Mouse (Mus musculus) midbrain, embryonic 15.5 days (tissue): Measurements from ENCODE around the gene Cip2a. TPM values are rescaled to one million over a fixed set of nuclear protein-coding genes. Genes with fewer than 3 reads are reported as not detected.
A peak's percentile ranks its signal among the peaks of the same experiment; 100 is the strongest.

Source experiments
- ATAC-seq: fragments of 200-750 bp; cut with Nextera tagmentation; replicated peaks from 2 replicates; pipeline ENCODE4 v1.8.0; 2017; ENCODE audit warnings: moderate TSS enrichment
- H3K27ac ChIP-seq: fragments of 300-500 bp; sonication (generic); 2 replicates; pipeline ENCODE4 v1.5.1; 2015; ENCODE audit warnings: mild to moderate bottlenecking, inconsistent platforms
- H3K27me3 ChIP-seq: fragments of 300-500 bp; sonication (generic); replicated peaks from 2 replicates; pipeline ENCODE4 v1.6.1; 2015; ENCODE audit warnings: inconsistent platforms
- H3K36me3 ChIP-seq: fragments of 300-500 bp; sonication (generic); replicated peaks from 2 replicates; pipeline ENCODE4 v1.6.1; 2015; ENCODE audit warnings: inconsistent platforms
- H3K4me1 ChIP-seq: fragments of 300-500 bp; sonication (generic); 2 replicates; pipeline ENCODE4 v1.6.1; 2015; ENCODE audit warnings: inconsistent platforms
- H3K4me2 ChIP-seq: fragments of 300-500 bp; sonication (generic); 2 replicates; pipeline ENCODE4 v1.6.1; 2015; ENCODE audit warnings: inconsistent platforms, mild to moderate bottlenecking, moderate library complexity
- H3K4me3 ChIP-seq: fragments of 300-500 bp; sonication (generic); 2 replicates; pipeline ENCODE4 v1.5.1; 2015; ENCODE audit warnings: mild to moderate bottlenecking, inconsistent platforms
- H3K9ac ChIP-seq: fragments of 300-500 bp; sonication (generic); 2 replicates; pipeline ENCODE4 v1.6.1; 2015; ENCODE audit warnings: mild to moderate bottlenecking, inconsistent platforms
- H3K9me3 ChIP-seq: fragments of 300-500 bp; sonication (generic); 2 replicates; pipeline ENCODE4 v1.6.1; 2016; ENCODE audit warnings: inconsistent platforms
- WGBS: fragments of 180-500 bp; shearing (Covaris S2); methylation state at CpG from one replicate; pipeline ENCODE4 v1.1.7; 2015; ENCODE audit warnings: mixed read lengths; 5-methylcytosine and 5-hydroxymethylcytosine counted together
- polyA plus RNA-seq: library from polyadenylated mRNA; unstranded; fragments of >200 nt; fragmentation: Nextera tagmentation; extraction: Ambion mirVana; gene quantifications from 2 replicates; pipeline ENCODE4 v1.2.1, GENCODE M21; 2015

Cip2a gene
- polyA plus RNA-seq = 6.0 and 6.5 TPM in 2 replicates

DNA sequence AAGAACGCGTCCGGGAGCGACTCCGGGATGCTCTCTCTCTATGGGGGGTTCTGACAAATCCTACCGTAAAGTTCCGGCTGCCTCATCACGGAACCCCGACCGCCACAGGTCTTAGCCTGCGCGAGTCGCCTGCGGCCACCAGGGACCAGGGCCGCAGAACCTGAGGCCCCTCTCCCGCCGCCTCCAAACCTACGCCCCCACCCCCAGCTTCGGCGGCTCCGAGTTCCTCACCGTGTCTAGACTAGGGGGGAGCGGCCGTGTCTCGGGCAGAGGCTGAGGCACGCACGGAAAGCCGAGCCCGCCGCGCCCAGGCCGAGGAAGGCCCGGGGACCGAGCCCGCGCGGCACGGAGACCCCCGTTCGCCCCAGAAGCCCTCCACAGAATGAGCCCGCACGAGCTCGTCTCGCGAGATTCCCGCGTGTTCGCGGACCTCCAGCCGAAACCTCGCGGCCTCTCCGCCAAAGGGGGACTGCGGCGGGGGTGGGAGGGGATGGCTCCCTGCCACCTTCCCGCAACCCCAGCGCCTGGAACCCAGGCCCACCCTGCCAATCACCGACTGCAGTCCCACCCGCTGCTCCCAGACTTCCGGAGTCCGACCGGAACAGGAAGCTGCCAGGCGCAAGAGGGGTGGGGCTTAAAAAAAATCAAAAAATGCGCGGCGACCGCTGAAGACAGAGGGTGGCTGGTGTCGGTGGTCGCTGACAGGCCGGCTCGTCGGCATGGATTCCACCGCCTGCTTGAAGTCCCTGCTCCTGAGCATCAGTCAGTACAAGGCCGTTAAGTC lies at the start of gene Cip2a, which contains the start of gene Dzip3:
Gene Cip2a (plus strand): TSS at position 627 of the 784 bp plus-strand sequence.
Gene Dzip3 (minus strand): TSS at position 607 of the 784 bp plus-strand sequence.
- Histone ChIP-seq H3K36me3 (no peaks in the 10 kb centered on the region), H3K4me3 (peak within 1 kb of the TSS; percentile 83), H3K27me3 (no peaks in the 10 kb centered on the region), H3K4me2 (peak within 1 kb of the TSS; percentile 96), H3K9ac (peak within 1 kb of the TSS; percentile 93), H3K9me3 (no peaks in the 10 kb centered on the region), H3K4me1 (peaks cover 17% of the 10 kb centered on the region), H3K27ac (peak within 1 kb of the TSS; percentile 94)
- WGBS = under 1% methylated on average over 74 of the region's 74 CpGs
- peak; percentile 99 for ATAC-seq

DNA sequence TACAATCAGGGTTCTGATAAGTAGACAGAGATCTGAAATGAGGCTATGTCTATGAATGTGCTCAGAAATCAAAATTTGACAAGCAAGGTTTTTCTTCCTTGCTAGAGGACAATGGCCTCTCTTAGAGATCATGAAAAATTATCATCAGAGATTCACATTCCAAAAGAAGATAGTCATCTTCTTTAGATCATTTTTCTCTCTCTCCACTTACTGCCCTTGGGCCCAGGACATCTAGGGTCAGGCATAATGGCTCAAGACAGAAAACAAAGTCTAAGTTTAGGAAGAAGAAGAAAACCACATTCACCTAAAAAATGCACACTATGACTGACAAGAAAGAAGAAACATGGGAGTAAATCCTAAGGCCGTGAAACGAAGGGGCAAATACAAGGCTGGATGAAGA lies 21.0 kb upstream of the Cip2a start:
- H3K4me3 ChIP-seq = no peak overlapping the region
- H3K27ac ChIP-seq = no peak overlapping the region
- no peak overlapping the region for H3K4me2 ChIP-seq
- 95% methylated on average over 2 of the region's 2 CpGs for WGBS
- H3K4me1 ChIP-seq = no peaks in the 10 kb centered on the region
- H3K9me3 ChIP-seq = no peaks in the 10 kb centered on the region
- H3K9ac ChIP-seq = no peak overlapping the region
- H3K36me3 ChIP-seq = peaks cover 10% of the 10 kb centered on the region; the same call in 1 of the 2 replicates
- no peaks in the 10 kb centered on the region for H3K27me3 ChIP-seq
- no peak for ATAC-seq

DNA sequence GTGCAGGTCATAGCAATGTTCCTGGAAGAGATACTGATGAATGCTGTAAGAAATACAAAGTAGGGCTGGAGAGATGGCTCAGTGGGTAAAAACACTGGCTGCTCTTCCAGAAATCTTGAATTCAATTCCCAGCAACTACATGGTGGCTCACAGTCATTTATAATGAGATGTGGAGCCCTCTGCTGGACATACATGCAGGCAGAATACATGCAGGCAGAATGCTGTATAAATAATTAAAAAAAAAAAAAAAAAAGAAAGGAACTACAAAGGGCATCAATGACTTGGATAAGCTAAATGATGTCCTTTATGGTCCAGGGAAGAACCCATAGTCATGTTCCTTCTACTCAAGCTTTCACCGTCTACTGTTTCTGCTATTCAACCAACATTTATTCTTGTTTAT lies 20.4 kb upstream of the Cip2a start:
- no peak overlapping the region for H3K4me3 ChIP-seq
- no peak overlapping the region for H3K9ac ChIP-seq
- peaks cover 12% of the 10 kb centered on the region; the same call in 1 of the 2 replicates for H3K36me3 ChIP-seq
- ATAC-seq = no peak
- H3K27me3 ChIP-seq = no peaks in the 10 kb centered on the region
- H3K27ac ChIP-seq = no peak overlapping the region
- no peak overlapping the region for H3K4me2 ChIP-seq
- 100% methylated on average over 1 of the region's 1 CpGs for WGBS
- H3K4me1 ChIP-seq = no peaks in the 10 kb centered on the region
- no peaks in the 10 kb centered on the region for H3K9me3 ChIP-seq

DNA sequence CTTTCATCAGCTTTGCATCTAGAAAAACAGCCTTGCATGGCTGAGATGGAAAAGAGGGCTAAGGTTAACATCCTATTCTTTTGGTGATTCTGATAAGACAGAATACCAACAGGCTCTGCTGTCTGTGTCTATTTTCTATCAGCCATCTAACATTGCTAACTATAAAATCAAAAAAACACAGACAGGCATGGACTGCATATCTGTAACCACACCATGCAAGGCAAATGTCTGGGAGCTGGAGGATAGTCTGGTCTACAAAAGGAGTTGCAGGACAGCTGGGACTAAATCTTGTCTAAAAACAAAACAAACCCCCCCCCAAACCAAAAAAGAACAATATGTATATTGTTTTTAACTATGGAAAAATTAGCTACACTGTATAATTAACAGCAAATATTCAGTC lies 14.0 kb upstream of the Cip2a start:
- Histone ChIP-seq H3K27ac (no peak overlapping the region), H3K27me3 (no peaks in the 10 kb centered on the region), H3K4me2 (no peak overlapping the region), H3K4me3 (no peak overlapping the region), H3K9me3 (no peaks in the 10 kb centered on the region), H3K4me1 (no peaks in the 10 kb centered on the region), H3K9ac (no peak overlapping the region), H3K36me3 (0 out of 2 replicates have a peak, but pooled peaks cover 10% of the 10 kb centered on the region)
- no peak for ATAC-seq

DNA sequence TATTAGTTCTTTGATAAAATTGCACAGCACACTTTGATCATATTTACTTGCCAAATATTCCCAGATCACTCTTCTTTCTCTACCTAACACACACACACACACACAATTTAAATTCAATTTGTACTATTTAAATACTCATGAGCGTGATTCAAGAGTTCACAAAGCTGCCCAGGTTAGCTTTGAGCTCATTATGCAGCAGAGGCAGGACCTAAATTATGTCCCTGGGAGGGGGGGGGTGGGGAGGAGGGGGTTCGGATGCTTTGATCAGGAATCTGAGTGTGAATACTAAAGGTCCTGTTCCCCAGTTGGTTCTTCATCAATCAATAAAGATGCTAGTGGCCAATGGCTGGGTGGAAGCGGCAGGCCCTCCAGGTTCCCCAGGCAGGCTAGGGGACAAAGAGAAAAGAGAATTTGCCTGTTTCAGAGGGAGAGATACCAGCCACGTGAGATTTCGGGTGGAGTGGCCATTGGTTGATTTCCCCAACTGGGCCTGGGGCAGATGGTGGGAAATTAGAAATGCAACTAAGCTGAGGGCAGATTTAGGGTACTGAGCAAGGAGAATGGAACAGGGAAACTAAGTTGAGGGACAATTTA lies 8.9 kb upstream of the Cip2a start:
- Histone ChIP-seq H3K36me3 (no peaks in the 10 kb centered on the region), H3K9me3 (no peaks in the 10 kb centered on the region), H3K4me1 (no peaks in the 10 kb centered on the region; the same call in 1 of the 2 replicates), H3K4me3 (no peak overlapping the region), H3K27ac (no peak overlapping the region), H3K27me3 (no peaks in the 10 kb centered on the region), H3K4me2 (no peak overlapping the region), H3K9ac (no peak overlapping the region)
- 57% methylated on average over 5 of the region's 5 CpGs for WGBS
- ATAC-seq = no peak

DNA sequence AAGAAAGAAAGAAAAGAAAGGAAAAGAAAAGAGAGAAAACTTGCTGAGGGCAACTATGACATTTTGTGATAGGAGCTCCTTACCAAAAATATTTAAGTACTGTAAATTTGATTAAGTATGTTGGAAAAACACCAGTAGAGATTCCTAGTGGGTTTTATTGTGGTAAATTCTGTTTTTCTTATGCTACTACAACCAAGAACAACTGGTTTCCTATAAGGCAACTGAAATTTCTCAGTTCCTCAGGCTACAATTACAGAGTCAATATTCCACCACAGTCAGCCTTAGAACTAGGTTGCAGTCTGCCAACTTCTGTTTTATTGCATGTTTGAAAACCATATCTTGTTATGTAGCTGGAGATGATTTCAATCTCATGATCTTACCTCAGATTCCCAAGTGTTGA lies 4.3 kb upstream of the Cip2a start:
- no peak overlapping the region for H3K27ac ChIP-seq
- no peaks in the 10 kb centered on the region for H3K27me3 ChIP-seq
- H3K9ac ChIP-seq = no peak overlapping the region
- H3K36me3 ChIP-seq = no peaks in the 10 kb centered on the region
- no peak for ATAC-seq
- H3K4me3 ChIP-seq = no peak overlapping the region
- no peaks in the 10 kb centered on the region for H3K9me3 ChIP-seq
- peaks cover 12% of the 10 kb centered on the region for H3K4me1 ChIP-seq
- no peak overlapping the region for H3K4me2 ChIP-seq

DNA sequence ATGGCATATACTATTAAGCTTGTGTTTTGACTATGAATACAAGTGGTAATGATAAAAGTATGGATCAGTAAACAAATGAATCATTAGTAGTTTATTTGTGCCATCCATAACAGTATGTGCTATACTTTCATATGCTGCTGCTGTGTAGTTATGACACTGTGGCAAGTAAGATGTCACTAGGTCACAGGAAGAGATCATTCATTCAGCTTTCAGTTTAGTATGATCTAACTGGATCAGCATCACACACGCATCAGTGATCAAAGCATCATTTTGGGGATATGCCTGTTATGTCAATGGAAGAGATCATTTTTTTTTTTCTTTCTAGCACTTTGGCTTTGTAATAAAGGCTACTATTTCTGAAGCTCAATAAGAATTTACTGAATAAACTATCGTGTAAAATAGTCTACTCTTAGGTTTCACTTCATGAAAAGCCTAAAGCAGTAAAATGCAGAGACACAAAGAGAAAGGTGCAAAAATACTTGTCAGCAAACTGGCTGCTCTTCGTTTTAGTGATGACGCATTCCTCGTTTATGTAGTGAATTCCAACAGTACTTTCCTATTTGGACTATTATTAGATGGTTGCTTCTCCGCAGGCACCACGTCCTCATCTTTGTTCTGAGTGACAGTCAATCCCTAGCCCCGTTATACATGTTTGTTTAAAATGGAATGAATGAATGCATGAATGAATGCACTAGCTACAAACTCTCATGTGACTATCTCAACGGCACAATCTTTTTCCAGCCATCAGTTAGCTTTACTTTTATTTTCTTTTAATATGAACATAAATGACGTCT lies 1.4 kb upstream of the Cip2a start:
- H3K4me3 ChIP-seq = peak overlapping the region; percentile 83
- H3K36me3 ChIP-seq = no peaks in the 10 kb centered on the region
- H3K27ac ChIP-seq = 0 out of 2 replicates have a peak overlapping the region, but pooled peaks have one; percentile 94
- no peak for ATAC-seq
- WGBS = 25% methylated on average over 10 of the region's 10 CpGs
- H3K9me3 ChIP-seq = no peaks in the 10 kb centered on the region
- peak overlapping the region; percentile 93 for H3K9ac ChIP-seq
- H3K4me1 ChIP-seq = peaks cover 17% of the 10 kb centered on the region
- H3K27me3 ChIP-seq = no peaks in the 10 kb centered on the region
- H3K4me2 ChIP-seq = peak overlapping the region; percentile 96

DNA sequence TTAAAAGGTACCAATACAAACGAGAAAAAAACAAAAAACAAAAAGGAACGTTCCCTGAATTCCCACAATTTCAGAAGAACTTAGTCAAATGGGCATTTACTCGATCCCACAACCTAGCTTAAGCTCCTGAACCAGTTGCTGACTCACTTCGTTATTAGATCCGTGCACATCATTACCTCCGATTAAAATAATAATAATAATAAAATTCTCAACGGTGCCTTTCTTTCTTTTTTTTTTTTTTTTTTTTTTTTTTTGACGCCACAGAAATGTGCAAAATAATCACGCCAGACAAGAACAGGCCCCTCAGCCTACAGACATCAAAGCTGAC lies 790 bp upstream of the Cip2a start:
- peak overlapping the region; percentile 96 for H3K4me2 ChIP-seq
- no peaks in the 10 kb centered on the region for H3K27me3 ChIP-seq
- no peak for ATAC-seq
- peak overlapping the region; percentile 94 for H3K27ac ChIP-seq
- H3K4me3 ChIP-seq = peak overlapping the region; percentile 83
- H3K9me3 ChIP-seq = no peaks in the 10 kb centered on the region
- H3K9ac ChIP-seq = peak overlapping the region; percentile 93
- H3K36me3 ChIP-seq = no peaks in the 10 kb centered on the region
- 2% methylated on average over 9 of the region's 9 CpGs for WGBS
- peaks cover 17% of the 10 kb centered on the region for H3K4me1 ChIP-seq

DNA sequence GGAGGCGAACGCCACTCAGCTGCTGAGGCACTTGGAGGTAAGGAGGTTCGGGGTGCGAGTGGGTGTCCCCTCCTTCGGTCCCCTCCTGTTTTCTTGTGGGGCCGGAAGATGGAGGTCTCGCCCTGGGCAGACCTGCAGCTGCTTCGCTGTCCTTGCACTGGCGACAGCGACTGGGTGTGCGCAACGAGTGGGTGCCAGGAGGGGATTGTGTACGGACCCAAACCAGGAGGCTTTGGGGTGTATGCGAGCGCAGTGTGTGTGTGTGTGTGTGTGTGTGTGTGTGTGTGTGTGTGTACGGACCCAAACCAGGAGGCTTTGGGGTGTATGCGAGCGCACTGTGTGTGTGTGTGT lies 333 bp downstream of the Cip2a start:
- Histone ChIP-seq H3K4me1 (peaks cover 17% of the 10 kb centered on the region), H3K36me3 (no peaks in the 10 kb centered on the region), H3K9me3 (no peaks in the 10 kb centered on the region), H3K27me3 (no peaks in the 10 kb centered on the region), H3K9ac (peak overlapping the region; percentile 46; the same call in 1 of the 2 replicates), H3K4me3 (peak overlapping the region; percentile 83), H3K27ac (0 out of 2 replicates have a peak overlapping the region, but pooled peaks have one; percentile 20), H3K4me2 (peak overlapping the region; percentile 96)
- ATAC-seq = no peak; the same call in 1 of the 2 replicates
- under 1% methylated on average over 17 of the region's 18 CpGs for WGBS

DNA sequence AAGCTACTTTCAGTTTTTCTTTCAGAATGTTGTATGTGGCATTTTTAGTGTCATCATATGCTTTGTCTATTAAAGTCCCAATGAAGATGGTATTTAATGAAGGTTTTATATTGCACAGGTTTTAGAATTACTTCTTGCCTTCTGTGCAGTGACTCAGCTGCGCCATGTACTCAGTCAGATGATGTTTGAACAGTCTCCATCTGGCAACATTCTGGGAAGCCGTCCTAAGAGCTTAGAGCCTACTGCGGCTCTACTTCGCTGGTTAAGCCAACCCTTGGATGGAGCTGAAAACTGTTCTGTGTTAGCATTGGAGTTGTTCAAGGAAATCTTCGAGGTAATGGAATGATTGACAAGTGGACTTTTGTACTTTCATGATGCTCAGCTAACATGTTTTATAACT lies 10.2 kb downstream of the Cip2a start:
- Histone ChIP-seq H3K4me1 (no peaks in the 10 kb centered on the region), H3K27me3 (no peaks in the 10 kb centered on the region), H3K27ac (no peak overlapping the region), H3K9ac (no peak overlapping the region), H3K9me3 (no peaks in the 10 kb centered on the region), H3K4me2 (no peak overlapping the region), H3K4me3 (no peak overlapping the region), H3K36me3 (no peaks in the 10 kb centered on the region)
- WGBS = 93% methylated on average over 5 of the region's 5 CpGs
- no peak for ATAC-seq

DNA sequence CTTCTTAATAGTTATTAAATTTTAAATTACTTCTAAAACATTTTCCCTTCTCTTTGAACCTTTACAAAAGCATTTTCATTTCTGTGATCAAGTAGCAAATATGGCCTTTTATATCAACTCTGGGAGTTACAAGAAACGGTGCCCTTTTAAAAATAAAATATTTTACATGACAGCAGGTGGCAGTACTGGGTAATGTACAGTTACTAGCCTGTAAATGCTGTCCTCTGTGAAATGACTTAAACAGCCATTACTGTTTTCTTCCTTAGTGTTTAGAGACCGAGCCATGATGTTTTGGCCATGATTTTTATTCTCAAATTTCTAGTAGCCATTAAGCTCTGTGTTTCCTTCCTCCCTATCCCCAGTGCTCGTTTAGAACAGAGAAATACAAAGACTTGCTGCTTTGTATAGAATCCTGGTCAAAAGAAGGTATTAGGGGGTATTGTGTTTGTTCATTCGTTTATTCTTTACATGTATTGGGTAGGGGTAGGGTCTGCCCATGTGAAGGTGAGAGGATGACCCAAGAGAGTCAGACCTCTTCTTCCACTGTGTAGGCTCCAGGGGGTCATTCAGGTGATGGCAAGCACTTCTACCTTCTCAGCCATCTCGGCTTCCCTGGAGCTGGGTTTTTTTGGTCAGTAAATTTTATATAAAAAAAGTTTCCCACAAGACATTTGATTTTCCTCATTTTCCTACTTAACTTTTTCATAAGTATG lies 22.8 kb downstream of the Cip2a start:
- no peak overlapping the region for H3K9ac ChIP-seq
- no peak overlapping the region for H3K27ac ChIP-seq
- H3K4me3 ChIP-seq = no peak overlapping the region
- no peaks in the 10 kb centered on the region for H3K27me3 ChIP-seq
- 69% methylated on average over 5 of the region's 5 CpGs for whole genome bisulfite sequencing
- no peaks in the 10 kb centered on the region for H3K36me3 ChIP-seq
- no peak overlapping the region for H3K4me2 ChIP-seq
- H3K4me1 ChIP-seq = no peaks in the 10 kb centered on the region
- H3K9me3 ChIP-seq = no peaks in the 10 kb centered on the region
- ATAC-seq = peak; percentile 65; the same call in 1 of the 2 replicates

DNA sequence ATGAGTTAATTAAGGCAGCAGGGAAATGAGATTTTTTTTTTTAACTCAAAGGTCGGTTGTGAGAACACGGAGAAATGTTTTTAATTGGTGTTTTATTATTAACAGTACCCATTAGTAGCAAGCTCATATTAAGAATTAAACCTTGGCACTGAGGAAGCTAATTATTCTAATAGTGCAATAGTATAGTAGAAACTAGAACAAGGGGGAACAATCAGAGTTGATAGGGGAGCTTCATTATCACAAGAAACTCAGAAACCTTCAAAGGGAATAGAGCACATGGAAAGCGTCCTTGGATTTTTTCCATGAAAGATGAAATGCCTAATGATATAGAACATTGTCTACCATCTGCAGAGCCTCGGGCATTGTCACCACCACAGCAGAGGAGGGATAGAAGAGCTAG lies 41.9 kb downstream of the Cip2a start:
- Histone ChIP-seq H3K9me3 (no peaks in the 10 kb centered on the region), H3K4me2 (no peak overlapping the region), H3K27ac (no peak overlapping the region), H3K4me3 (no peak overlapping the region), H3K36me3 (no peaks in the 10 kb centered on the region), H3K4me1 (no peaks in the 10 kb centered on the region), H3K9ac (no peak overlapping the region), H3K27me3 (no peaks in the 10 kb centered on the region)
- 73% methylated on average over 4 of the region's 4 CpGs for WGBS
- no peak for ATAC-seq
